Mouse (Mus musculus) retina, adult 2 months (tissue): Measurements from ENCODE around the gene Pigyl.
"Not testable (repeated sequence)": the region's sequence is repeated elsewhere in the genome, so short reads cannot be mapped to it uniquely, and the experiment has no call there.

Experiments used
- DNase-seq: peaks from one replicate; pipeline ENCODE4 v3.0.0-alpha.2; 2012; ENCODE audit warnings: low read depth, low spot score

The Pigyl gene

DNA sequence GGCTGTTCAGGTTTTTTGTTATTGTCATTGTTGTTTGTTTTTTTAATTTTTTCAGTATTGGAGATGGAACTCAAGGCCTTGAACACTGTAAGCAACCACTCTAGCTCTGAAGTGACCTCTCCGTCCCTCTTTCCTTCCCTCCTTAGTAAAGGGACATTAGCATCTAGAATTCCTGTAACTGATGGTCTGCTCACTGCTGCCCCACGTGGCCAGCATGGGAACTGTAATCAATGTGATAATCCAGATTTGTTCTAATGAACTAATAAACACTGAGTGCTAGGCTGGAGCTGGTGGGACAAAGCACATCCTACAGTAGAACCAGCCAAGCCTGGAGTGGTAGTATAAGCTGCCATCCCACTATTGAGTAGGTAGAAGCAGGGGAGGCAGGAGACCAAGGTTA lies 18.2 kb upstream of the Pigyl start:
- DNase-seq, result no peak

DNA sequence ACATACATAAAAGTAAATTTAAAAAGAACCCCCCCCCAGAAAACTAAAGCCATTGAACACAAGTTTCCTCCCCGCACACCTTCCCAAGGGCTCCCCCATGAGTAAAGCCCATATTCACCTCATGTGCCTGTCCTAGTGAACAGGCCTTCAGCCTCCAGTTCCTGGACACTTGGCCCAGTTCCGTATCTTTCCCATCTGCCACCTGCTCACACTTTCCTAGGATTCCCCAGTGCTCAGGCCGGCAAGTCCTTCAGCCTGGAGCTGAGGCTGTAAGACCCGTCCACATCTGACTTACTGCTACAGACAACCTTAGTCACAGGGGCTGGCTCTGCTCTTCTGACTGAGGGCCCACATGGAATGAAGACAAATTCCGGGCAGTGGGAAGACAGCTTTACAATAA lies 16.9 kb upstream of the Pigyl start:
- no peak for DNase-seq

DNA sequence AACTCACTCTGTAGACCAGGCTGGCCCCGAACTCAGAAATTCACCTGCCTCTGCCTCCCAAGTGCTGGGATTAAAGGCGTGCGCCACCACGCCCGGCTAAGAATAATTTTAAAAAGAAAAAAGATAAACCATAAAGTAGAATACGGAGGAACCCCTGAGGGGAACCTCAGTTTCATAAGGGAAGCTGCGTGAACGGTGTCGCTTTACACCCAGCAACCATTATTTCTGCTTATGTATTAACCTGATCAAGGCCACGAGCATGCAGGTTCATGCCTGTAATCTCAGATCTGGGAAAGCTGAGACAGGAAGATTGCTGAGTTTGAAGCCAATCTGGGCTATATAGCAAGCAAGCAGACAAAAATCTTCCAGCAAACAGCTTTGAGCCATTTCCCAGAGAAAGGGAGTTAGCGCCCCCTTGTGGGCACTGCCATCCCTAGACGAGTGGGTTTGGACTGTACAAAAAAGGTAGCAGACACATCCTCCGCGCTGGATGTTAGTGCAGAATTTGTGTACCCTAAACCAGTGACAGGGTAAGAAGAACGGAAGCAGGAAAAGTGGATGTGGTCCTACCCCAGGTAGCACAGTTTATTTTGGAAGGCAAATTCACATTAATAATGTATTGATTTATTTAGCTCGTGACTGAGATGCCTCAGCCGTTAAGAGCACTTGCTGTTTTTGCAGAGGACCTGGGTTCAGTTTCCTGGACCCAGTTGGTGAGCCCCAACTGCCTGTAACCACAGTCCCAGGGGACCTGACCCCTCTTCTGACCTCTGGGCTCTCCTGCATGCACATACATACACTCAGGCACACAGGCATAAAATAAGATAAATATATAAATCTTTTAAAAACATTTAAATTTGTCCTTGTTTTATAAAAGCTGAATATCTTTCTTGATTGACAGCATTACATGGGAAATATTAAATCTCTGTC lies 13.3 kb upstream of the Pigyl start:
- DNase-seq, result peak; percentile 59

DNA sequence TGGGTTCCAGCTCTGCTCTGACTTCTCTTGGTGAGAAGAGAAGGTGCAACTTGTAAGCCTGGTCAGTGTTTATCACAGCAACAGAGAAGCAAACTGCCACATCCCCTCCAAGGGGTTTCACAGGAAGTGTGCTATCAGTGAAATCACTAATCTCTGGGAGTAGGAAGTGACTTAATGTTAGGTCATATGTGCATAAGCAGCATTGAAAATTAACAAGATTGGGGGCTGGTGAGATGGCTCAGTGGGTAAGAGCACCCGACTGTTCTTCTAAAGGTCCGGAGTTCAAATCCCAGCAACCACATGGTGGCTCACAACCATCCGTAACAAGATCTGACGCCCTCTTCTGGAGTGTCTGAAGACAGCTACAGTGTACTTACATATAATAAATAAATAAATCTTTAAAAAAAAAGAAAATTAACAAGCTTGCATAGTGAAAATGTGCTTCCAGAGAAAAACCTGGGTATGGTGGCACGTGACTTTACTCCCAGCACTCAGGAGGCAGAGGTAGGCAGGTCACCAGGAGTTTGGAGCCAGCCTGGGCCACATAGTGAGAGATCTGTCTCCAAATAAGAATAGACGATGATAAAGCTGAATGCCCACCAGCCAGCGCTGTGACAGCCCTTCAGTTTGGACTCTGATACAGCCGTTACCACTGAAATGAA lies 12.2 kb upstream of the Pigyl start:
- DNase-seq, result no peak

DNA sequence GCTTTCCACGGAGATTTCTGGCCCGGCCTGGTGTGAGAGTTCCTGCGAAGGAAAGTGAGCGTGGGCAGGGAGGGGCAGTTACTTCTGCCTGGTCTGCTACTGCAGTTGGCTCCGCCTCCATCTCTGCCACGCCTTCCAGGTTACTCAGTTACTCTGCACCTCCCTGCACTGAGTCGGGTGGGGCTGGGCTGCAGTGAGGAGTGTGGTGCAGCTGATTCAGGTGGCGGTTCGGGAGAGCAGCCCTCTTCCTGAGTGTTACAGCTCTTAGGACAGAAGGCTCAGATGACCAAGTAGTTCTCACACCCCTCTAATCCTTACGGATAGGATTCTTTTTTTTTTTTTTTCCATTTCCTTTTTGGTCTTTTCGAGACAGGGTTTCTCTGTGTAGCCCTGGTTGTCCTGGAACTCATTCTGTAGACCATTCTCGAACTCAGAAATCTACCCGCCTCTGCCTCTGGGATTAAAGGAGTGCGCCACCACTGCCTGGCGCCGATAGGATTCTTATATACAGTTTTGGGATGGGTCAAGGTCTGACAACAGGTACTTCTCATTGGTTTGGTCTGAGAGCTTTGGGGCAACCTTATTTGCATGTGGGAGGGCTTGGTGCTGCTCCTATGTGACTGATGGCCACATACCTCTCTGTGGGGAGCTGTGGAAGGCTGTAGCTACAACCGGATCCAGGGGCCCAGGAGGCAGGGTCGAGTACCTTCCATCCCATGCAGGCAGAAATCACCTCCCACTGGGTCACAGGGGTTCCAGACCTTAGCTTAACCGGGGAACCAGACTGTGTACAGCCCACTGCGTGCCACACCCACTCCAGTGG lies 7.0 kb upstream of the Pigyl start:
- no peak for DNase-seq

DNA sequence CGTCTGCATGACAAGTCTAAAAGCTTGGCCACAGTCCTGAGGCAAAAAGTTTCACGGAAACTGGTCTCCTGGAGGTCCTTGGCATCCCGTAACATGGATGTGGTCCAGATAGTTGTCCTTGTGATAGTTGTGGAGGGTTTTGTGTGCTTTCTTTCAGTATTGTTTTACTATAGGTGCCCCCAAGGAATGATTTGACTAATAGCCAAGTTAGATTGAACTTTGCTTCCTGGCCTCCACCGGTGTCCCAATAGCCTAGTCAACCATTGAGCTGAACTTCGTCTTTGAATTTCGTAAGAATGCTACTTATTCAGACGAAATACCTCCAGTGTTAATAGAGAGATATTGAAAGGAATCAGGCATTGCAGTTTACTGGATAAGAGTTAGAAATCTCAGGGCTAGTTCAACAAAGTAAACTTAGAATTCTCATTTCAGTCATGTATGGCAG lies 6.4 kb upstream of the Pigyl start:
- DNase-seq, result not testable (repeated sequence)

DNA sequence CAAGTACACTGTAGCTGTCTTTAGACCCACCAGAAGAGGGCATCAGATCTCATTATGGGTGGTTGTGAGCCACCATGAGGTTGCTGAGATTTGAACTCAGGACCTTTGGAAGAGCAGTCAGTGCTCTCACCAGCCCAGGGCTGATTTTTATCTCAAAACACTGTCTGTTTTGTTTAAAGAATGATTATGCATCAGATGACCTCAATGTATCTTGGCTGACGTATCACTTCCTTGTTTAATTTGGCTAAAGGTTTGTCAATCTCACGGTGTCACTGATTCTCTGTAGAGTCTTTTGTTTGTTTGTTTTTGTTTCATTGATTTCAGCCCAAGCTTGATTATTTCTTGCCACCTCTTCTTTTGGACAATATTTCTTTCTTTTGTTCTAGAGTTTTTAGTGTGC lies 5.7 kb upstream of the Pigyl start:
- DNase-seq, result no peak

DNA sequence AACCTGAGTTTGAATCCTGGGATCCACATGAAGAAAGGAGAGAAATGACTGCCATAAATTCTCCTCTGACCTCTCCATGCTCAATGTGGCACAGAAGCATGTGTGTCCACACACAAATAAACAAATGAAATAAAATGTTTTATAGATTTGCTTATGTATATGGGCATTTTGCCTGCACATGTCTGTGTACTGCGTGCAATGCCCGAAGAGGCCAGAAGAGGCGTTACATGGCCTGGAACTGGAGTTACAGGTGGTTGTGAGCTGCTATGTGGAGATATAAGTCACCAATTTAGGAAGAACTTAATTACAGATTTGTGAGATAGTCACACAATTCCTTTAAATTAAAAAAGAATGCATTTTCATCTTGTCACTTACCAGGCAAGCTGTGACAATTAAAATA lies 2.8 kb upstream of the Pigyl start:
- DNase-seq, result no peak

DNA sequence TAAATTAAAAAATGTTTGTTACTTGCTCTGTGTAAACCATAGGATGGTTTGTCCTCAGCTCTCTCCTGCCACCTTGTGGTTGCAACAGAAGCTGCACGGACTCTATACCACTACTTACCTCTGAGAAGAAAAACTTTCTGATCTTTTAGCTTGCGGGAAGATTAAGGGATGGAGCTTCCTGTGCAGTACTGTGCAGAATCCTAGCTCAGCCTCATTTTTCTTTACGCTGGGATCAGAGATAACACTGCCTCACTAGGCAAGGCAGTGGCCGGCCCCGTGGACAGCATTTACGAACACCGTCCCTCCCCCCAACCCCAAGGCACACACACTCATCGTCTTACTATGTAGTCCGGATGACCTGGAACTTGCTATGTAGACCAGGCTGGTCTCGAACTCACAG lies 1.0 kb upstream of the Pigyl start:
- DNase-seq, result peak; percentile 47

DNA sequence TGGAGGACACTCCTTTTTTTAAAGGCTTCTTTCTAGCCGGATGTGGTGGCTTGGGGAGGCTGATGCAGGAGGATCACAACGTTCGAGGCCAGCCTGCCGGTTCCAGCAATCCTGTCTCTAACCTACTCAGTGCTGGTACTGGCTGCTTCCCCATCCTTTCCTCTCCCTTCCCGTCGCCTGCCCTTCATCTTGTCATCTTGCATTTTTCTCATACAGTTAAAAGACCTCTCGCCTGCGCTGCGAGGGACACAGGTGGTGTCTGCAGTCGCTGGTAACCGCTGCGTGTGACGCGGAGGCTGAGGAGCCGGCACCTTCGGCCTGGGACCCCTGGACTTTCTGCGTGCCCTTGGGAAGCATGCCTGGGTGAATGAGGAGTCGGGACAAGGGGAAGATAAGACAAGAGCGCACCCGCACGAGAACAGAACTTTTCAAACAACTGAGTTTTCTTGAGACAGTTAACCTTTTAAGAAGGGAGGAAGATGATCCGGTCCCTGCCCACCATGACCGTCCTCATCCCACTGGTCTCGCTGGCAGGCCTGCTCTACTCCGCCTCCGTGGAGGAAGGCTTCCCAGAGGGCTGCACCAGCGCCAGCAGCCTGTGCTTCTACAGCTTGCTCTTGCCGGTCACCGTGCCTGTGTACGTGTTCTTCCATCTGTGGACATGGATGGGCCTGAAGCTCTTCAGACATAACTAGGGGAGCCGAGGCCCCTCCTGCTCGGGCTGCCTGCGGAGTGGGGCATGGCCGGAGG lies 1.0 kb downstream of the Pigyl start:
- no peak for DNase-seq

DNA sequence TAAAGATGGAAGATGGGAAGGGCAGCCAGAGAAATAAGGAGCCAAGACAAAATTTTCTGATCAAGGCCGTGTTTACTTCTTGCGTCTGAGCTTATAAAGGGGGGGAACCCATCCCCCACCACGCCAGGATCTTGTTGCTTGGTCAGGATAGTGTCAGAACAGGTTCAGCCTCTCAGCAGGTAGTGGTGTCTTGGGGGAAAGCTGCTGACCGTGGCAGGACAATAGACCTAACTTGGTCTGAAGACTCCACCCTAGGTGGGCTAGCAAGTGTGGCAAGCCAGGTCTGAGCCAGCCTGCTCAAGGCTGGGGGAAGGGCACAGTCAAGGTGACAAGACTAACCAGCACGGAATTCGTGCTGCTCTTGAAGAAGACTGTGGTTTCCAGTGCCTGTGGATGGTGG lies 4.7 kb downstream of the Pigyl start:
- DNase-seq, result no peak

DNA sequence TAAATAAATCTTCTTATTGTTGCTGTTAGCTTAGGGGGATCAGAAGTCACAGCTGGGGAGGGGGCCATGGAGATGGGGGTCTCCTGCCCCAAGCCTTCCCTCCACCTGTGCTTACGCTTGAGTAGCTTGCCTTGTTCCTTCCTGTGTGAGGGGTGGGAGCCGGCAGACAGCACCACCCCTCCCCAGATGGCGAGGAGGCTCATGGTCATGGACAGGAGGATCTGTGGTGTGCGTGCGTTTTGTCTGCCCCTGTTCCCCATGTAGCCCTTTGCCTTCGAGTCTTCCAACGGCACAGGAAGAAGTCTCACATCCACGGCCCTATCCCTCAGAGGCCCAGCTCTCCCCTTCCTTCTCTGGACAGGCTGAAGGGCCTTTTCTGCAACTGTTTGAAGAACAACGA lies 5.7 kb downstream of the Pigyl start:
- DNase-seq, result no peak

DNA sequence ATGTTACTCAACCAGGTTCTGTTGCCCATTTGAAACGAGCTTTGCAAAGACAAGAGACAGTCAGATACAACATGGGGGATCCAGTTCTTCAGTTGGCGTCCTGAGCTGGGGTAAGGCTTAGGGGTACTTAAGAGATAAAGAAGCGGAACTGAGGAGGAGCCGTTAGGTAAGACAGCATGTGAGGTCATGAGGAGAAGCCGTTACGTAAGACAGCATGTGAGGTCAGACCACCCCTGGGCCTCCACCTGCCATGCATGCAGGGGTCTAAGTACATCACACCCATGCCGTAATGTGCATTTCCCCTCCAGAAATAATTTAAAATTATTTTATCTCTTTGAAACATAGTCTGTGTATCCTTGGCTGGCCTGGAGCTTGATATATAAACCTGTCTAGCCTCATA lies 6.3 kb downstream of the Pigyl start:
- DNase-seq, result no peak

DNA sequence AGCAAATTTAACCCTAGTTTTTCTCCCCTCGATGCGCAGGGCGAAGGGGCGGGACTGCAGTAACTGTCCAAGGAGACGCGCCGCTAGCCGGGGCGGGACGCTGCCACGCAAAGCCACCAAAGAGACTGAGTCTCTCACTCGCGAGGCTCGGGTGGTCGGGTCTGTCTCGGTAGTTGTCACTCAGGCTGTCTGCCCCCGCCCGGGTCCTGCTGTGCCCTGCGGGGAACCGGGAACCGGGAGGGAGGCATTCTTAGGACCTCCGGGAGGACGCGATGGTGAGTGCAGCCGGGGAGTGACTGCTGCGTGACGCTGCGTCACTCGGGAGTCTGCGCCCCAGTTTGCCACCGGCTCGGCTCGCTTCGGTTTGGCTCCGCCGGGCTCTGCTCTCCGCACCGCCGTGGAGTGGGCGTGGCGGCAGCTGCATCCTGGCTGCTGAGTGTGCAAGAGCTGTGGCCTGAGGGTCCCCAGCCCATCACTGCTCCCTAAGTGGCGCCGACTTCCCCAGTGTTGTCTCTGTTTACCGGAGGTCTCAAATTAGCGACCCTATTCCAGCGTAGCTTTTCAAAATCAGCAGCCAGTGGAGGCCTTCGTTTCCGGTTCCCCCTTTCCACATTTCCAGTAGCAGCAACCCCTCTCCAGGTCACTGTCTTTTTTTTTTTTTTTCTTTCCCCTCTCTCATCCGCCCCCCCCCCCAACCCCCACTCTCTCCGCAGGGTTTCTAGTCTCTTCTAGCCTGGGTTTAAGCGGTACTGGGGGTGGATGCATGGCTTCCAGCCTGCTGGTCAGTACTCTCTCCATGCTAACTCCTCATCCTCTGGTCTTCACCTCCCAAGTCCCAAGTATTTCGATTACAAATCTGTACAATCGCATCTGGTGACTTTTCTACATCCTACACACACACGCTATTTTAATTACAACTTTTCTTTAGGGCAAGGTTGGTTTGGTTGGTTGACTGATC lies 8.3 kb downstream of the Pigyl start:
- no peak for DNase-seq

DNA sequence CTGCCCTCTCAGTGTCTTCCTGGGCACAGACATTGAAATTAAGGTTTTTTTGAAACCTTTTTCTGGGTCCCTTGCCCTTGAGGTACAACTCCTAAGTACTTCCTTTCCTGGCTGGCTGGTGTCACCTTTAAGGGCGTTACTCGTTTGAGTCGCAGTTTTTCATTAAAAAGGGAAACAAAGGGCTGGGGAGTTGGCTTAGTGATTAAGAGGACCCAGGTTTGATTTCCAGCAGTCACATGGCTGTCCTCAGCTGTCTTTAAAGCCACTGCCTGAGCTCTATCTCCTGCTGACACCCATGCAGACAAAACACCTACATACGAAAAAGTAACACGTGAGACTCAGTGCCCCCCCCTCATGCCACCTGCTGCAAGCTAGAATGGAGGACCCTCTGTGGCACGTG lies 9.3 kb downstream of the Pigyl start:
- no peak for DNase-seq

DNA sequence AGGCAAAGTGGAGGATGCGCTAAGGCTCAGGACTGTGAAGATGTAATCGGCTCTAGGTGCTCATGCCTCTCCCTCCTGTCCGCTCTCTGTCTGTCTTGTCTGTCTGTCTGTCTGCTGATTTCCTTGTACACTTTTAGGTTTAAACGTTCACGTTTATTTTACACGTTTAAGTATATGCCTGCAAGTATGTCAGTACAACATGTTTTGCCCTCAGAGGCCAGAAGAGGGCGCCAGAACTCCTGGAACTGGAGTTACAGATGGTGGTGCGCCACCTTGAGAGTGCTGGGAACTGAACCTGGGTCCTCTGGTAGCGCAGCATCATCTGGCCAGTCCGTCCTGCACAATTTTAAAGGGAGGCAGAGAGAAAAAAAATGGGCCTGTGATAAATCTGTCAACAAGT lies 10.0 kb downstream of the Pigyl start:
- DNase-seq, result no peak

DNA sequence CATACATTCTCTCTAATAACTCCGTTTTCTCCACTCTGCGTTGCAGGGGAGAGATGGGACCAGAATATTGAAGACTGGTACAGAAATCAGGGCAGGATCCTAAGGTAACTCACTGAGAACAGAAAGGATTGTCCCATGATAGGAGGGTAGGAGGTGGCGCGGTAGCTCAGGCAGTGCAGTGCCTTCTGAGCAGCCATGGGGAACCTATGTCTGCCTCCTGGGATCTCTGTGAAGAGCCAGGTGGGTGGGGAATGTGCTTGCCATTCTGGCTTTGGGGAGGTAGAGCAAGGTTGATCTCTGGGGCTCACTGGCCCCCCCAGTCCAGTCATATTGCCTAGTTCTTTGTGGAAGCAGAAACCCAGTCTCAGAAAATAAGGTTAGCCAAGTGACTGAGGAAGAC lies 11.1 kb downstream of the Pigyl start:
- no peak for DNase-seq

DNA sequence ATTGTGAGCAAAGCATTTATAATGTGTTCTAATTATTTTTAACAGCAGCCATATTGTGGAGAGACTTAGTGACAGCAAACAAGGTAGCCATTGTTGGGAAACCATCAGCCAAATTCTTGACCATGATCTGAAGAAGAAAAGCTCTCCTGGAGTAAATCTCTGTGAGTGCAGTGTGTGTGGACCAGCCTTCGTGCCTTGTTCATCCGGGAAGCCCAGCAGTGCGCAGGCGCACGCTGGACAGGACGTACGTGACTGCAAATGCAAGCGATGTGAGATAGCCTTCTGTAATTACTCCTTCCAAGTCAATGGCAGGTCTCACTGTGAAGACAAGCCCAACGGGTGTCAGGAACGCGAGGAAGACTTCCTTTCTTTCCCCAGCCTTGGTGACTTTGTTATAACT lies 12.7 kb downstream of the Pigyl start:
- no peak for DNase-seq

DNA sequence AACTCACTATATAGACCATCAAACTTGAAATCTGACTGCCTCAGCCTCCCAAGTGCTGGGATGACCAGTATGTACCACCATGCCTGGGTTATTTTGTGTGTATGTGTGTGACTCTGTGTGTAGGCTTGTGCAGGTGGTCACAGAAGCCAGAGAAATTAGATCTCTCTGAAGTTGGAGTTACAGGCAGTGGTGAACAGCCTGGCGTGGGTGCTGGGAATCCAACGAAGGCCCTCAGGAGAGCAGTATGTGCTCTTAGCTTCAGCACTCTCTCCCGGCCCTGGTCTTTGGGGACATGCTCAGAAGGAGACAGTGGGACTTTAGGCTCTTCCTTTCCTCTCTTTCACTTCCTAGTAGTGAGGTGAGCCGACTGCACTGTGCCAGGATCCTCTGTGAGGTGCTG lies 15.7 kb downstream of the Pigyl start:
- no peak for DNase-seq

DNA sequence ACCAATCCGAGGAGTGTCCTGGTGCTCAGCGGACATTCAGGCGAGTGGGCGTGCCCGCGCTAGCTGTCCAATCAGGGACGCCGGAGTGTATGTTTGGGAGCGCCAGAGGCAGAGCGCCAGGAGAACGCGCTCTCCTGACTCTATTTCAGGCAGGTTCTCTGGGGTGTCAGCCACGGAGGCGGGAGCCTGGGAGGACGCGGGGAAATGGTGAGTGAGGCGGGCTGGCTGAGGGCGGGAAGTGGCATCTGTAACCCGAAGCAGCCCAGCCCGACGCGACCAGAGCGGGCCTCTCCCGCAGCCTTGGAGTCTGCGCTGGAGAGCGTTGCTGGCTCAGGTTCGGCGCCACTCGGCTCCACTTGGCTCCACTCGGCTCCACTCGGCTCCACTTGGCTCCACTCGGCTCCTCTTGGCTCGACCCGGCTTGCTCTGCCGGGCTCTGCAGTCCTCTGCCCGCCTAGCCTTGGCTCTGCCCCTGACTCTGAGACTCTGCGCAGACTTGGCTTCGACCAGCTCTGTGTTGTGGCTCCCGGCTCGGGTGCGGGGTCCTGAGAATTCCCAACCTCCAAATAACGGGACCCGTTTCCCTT lies 31.5 kb downstream of the Pigyl start, which contains the start of gene Zfp872:
Gene Zfp872, plus strand, starts transcription at position 66 of the 587 bp plus-strand sequence.
- DNase-seq, result no peak
